Mouse (Mus musculus) CH12.LX (cell line): ENCODE measurements around the gene Smoc1. TPM values are rescaled to one million over a fixed set of nuclear protein-coding genes. Genes with fewer than 3 reads are reported as not detected.

Experiments used
- DNase-seq: peaks from one replicate; pipeline ENCODE4 v3.0.0-alpha.2; 2013; ENCODE audit errors: extremely low read depth
- H3K27ac ChIP-seq: 2 replicates; pipeline ENCODE4 v1.5.1; 2012; ENCODE audit warnings: low read depth, mild to moderate bottlenecking, control low read depth, moderate library complexity; ENCODE audit not compliant: insufficient read depth
- H3K27me3 ChIP-seq: replicated peaks from 2 replicates; pipeline ENCODE3; 2012; ENCODE audit warnings: inconsistent platforms
- H3K36me3 ChIP-seq, 2 experiments: replicated peaks in 1 of 2; 2 replicates each; pipeline versions ENCODE3 to v1.6.1; 2012; ENCODE audit warnings: inconsistent platforms in 1 of 2, low read length in 1 of 2, mild to moderate bottlenecking in 1 of 2, mixed read lengths in 1 of 2, moderate library complexity in 1 of 2; ENCODE audit not compliant: control insufficient read depth in 1 of 2, insufficient read depth in 1 of 2
- H3K4me1 ChIP-seq, 2 experiments: 2 replicates each; pipeline ENCODE4 v1.6.1; 2012; ENCODE audit warnings: inconsistent platforms in 1 of 2, moderate library complexity in 1 of 2; ENCODE audit not compliant: insufficient read depth in 2 of 2, control insufficient read depth in 1 of 2
- H3K4me2 ChIP-seq: 2 replicates; pipeline ENCODE4 v1.6.1; 2012; ENCODE audit warnings: low read depth, mild to moderate bottlenecking, control low read depth; ENCODE audit not compliant: poor library complexity, insufficient read depth, severe bottlenecking
- H3K4me3 ChIP-seq, 3 experiments: fragments of 150-350 bp in 1 of 3; sonication (generic) in 1 of 3; replicated peaks in 1 of 3; 2 replicates each; pipeline versions ENCODE3 to v1.5.1; 2011 to 2012; ENCODE audit warnings: low read depth in 2 of 3, low read length in 2 of 3, mild to moderate bottlenecking in 2 of 3, moderate library complexity in 2 of 3, control low read depth in 1 of 3, improper control_type of control experiment in 1 of 3, inconsistent platforms in 1 of 3, mixed read lengths in 1 of 3; ENCODE audit not compliant: poor library complexity in 1 of 3
- H3K79me2 ChIP-seq: replicated peaks from 2 replicates; pipeline ENCODE4 v1.6.1; 2012; ENCODE audit warnings: mild to moderate bottlenecking, moderate library complexity; ENCODE audit not compliant: control insufficient read depth, poor library complexity, insufficient read depth, severe bottlenecking; ENCODE audit errors: extremely low read depth
- H3K9ac ChIP-seq: 2 replicates; pipeline ENCODE4 v1.6.1; 2012; ENCODE audit warnings: low read depth, mild to moderate bottlenecking, control low read depth, moderate library complexity; ENCODE audit not compliant: insufficient read depth
- H3K9me3 ChIP-seq: replicated peaks from 2 replicates; pipeline ENCODE3; 2012; ENCODE audit warnings: low read length, inconsistent platforms, mixed read lengths
- ETS1 ChIP-seq: conservative IDR thresholded peaks from 2 replicates; pipeline ENCODE4 v1.6.1; 2012; ENCODE audit warnings: low read depth, mild to moderate bottlenecking, inconsistent platforms, low read length, improper control_type of control experiment, moderate library complexity
- HCFC1 ChIP-seq: IDR thresholded peaks from 2 replicates; pipeline ENCODE4 v1.6.1; 2012; ENCODE audit warnings: low read depth, mild to moderate bottlenecking, inconsistent platforms, low read length, improper control_type of control experiment
- JUN ChIP-seq: IDR thresholded peaks from 2 replicates; pipeline ENCODE4 v1.6.1; 2011; ENCODE audit warnings: low read depth, mild to moderate bottlenecking, low read length, improper control_type of control experiment, moderate library complexity; ENCODE audit not compliant: insufficient read depth
- KAT2A ChIP-seq: IDR thresholded peaks from 2 replicates; pipeline ENCODE4 v1.6.1; 2012; ENCODE audit warnings: low read length, improper control_type of control experiment, inconsistent platforms; ENCODE audit not compliant: insufficient replicate concordance
- MAX ChIP-seq: IDR thresholded peaks from 2 replicates; pipeline ENCODE4 v1.6.1; 2011; ENCODE audit warnings: low read length, improper control_type of control experiment
- MAZ ChIP-seq: IDR thresholded peaks from 2 replicates; pipeline ENCODE4 v1.6.1; 2012; ENCODE audit warnings: low read depth, mild to moderate bottlenecking, inconsistent platforms, low read length, improper control_type of control experiment, moderate library complexity
- MEF2A ChIP-seq: IDR thresholded peaks from 2 replicates; pipeline ENCODE4 v1.6.1; 2014; ENCODE audit warnings: low read depth, mild to moderate bottlenecking, inconsistent platforms, low read length, improper control_type of control experiment, borderline replicate concordance
- NELFE ChIP-seq: IDR thresholded peaks from 2 replicates; pipeline ENCODE4 v1.6.1; 2011; ENCODE audit warnings: low read depth, low read length, improper control_type of control experiment
- POLR2AphosphoS2 ChIP-seq: IDR thresholded peaks from 2 replicates; pipeline ENCODE4 v1.6.1; 2011; ENCODE audit warnings: low read depth, low read length, improper control_type of control experiment
- TCF12 ChIP-seq: IDR thresholded peaks from 2 replicates; pipeline ENCODE4 v1.6.1; 2014; ENCODE audit warnings: low read depth, mild to moderate bottlenecking, inconsistent platforms, low read length, improper control_type of control experiment
- USF1 ChIP-seq: IDR thresholded peaks from 2 replicates; pipeline ENCODE4 v1.6.1; 2014; ENCODE audit warnings: low read depth, mild to moderate bottlenecking, inconsistent platforms, low read length, improper control_type of control experiment
- ZKSCAN1 ChIP-seq: IDR thresholded peaks from 2 replicates; pipeline ENCODE4 v1.6.1; 2012; ENCODE audit warnings: low read depth, inconsistent platforms, low read length, improper control_type of control experiment, borderline replicate concordance
- ZMIZ1 ChIP-seq: IDR thresholded peaks from 2 replicates; pipeline ENCODE4 v1.6.1; 2012; ENCODE audit warnings: low read depth, mild to moderate bottlenecking, inconsistent platforms, low read length, improper control_type of control experiment
- ZNF384 ChIP-seq: IDR thresholded peaks from 2 replicates; pipeline ENCODE4 v1.6.1; 2012; ENCODE audit warnings: low read depth, low read length, improper control_type of control experiment, inconsistent platforms
- dilution Hi-C: fragments of 300-500 bp; cut with MboI; formaldehyde crosslinking; loops from 2 replicates; pipeline ENCODE4 v1.14.3; 2020; ENCODE audit warnings: low sequenced_read_pairs; ENCODE audit not compliant: extremely low pct_unique_long_range_greater_than_20kb, extremely low pct_ligation_motif_present
- in situ Hi-C: fragments of 300-500 bp; cut with MboI; formaldehyde crosslinking; loops from 3 replicates; pipeline ENCODE4 v1.14.3; 2019; ENCODE audit warnings: low sequenced_read_pairs, low pct_ligation_motif_present, low pct_unique_long_range_greater_than_20kb, mixed read lengths
- polyA plus RNA-seq: library from polyadenylated mRNA; unstranded; fragments of >175 nt; gene quantifications from 2 replicates; pipeline ENCODE4 v1.2.1, GENCODE M21; 2012; ENCODE audit warnings: low read depth; ENCODE audit not compliant: insufficient read length
- total RNA-seq, 2 experiments: library from RNA; depleted of rRNA; stranded (reverse); fragments of 300-350 nt in 1 of 2; fragments of >200 nt in 1 of 2; gene quantifications; 2 replicates each; pipeline ENCODE4 v1.2.3; 2012 to 2014

Gene Smoc1
- total and polyA plus RNA-seq, 3 experiments = 11.0 to 23.0 (median 11.6) TPM

- Histone ChIP-seq H3K9me3 (no peaks in the 10 kb centered on the region), H3K36me3 (peaks cover under 1 to 56% of the 10 kb centered on the region in 2 experiments), H3K4me1 (0 out of 4 replicates have a peak, but pooled peaks cover 0 to under 1% of the 10 kb centered on the region in 2 experiments), H3K4me2 (no peak overlapping the region), H3K79me2 (no peaks in the 10 kb centered on the region), H3K27me3 (no peaks in the 10 kb centered on the region), H3K4me3 (no peak overlapping the region), H3K27ac (no peak overlapping the region), H3K9ac (no peak overlapping the region)
- in situ Hi-C loops (no loop called here), dilution Hi-C loops (no loop called here)
- DNase-seq = no peak
- TF ChIP-seq ETS1 (no peak), MEF2A (no peak), JUN (no peak)
Observed at GRCm38 (mm10) chr12:81163566-81163965, 137.0 kb downstream of the Smoc1 start.

- dilution Hi-C loops (no loop called here), in situ Hi-C loops (no loop called here)
- no peaks in the 10 kb centered on the region for H3K79me2 ChIP-seq
- DNase-seq = no peak
- H3K4me2 ChIP-seq = no peak overlapping the region
- TF ChIP-seq MAX = no peak
- peaks cover 2 to 67% of the 10 kb centered on the region in 2 experiments for H3K36me3 ChIP-seq
- H3K27ac ChIP-seq = no peak overlapping the region
- H3K4me3 ChIP-seq = no peak overlapping the region
- H3K27me3 ChIP-seq = no peaks in the 10 kb centered on the region
- no peaks in the 10 kb centered on the region for H3K9me3 ChIP-seq
- no peaks in the 10 kb centered on the region for H3K4me1 ChIP-seq
- H3K9ac ChIP-seq = no peak overlapping the region
Observed at GRCm38 (mm10) chr12:81166092-81166491, 139.5 kb downstream of the Smoc1 start.

GRCm38 (mm10) chr12:81166615-81167014 is 140.0 kb downstream of the Smoc1 start:
- TF ChIP-seq ETS1 = no peak
- TF ChIP-seq MAZ = no peak
- no peak for TF ChIP-seq ZNF384
- no peak for TF ChIP-seq HCFC1
- no peak for TF ChIP-seq USF1
- no peak for TF ChIP-seq ZMIZ1
- no peak for TF ChIP-seq POLR2AphosphoS2
- TF ChIP-seq MEF2A = no peak
- TF ChIP-seq KAT2A = no peak
- TF ChIP-seq TCF12 = no peak
- no peak for TF ChIP-seq NELFE
- no peak for TF ChIP-seq ZKSCAN1
- TF ChIP-seq, all 38 proteins: peak for 0
- no peak overlapping the region for H3K27ac ChIP-seq
- no peak overlapping the region for H3K4me3 ChIP-seq
- H3K4me1 ChIP-seq = no peaks in the 10 kb centered on the region
- H3K9me3 ChIP-seq = no peaks in the 10 kb centered on the region
- dilution Hi-C loops (no loop called here), in situ Hi-C loops (no loop called here)
- no peak overlapping the region for H3K9ac ChIP-seq
- H3K4me2 ChIP-seq = no peak overlapping the region
- DNase-seq = no peak
- H3K27me3 ChIP-seq = no peaks in the 10 kb centered on the region
- peaks cover 2 to 70% of the 10 kb centered on the region in 2 experiments for H3K36me3 ChIP-seq
- H3K79me2 ChIP-seq = no peaks in the 10 kb centered on the region
